Mouse (Mus musculus) liver, postnatal 0 days (tissue): ENCODE data around the gene Timm44.

Experiments
- CTCF ChIP-seq: sonication (generic); IDR thresholded peaks from 2 replicates; pipeline ENCODE4 v1.5.1; 2016; ENCODE audit warnings: antibody characterized with exemption, low read depth
- EP300 ChIP-seq: IDR thresholded peaks from 2 replicates; pipeline ENCODE4 v1.6.1; 2016; ENCODE audit warnings: antibody characterized with exemption, low read depth, mild to moderate bottlenecking

GRCm38 (mm10) chr8:4216296-4216695 is 59.4 kb downstream of the Timm44 start:
- TF ChIP-seq EP300 (no peak), CTCF (no peak)
